Comparison of ENCODE assay signal across 8 mouse cellular contexts in the genomic region with DNA sequence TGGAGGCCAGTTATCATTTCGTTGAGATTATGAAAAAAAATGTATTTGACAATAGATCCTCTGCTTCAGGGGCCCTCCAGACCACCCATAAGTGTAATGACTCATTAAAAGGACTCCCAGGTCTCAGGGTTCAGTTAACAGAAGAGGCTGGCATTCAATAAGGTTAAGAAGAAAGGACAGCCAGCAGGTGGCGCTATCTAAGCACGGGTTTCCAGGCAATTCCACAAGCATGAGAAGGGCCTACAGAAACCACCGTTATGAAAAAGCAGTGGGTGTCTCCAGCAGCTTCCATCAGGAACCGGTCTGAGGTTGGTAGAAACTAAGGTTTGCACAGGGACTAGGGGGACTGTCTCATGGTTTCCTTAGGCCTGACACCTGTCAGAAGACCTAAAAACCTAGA.
A peak's percentile ranks its signal among the peaks of the same experiment; 100 is the strongest.
DNase-seq lines count a peak whose midpoint lies in the region; ATAC-seq and TF ChIP-seq lines count a peak whose summit lies in the region.

No protein-coding gene starts in this region.

- peaks cover 4 to 32% of the 10 kb centered on the region in 2 experiments for H3K4me1 ChIP-seq in liver, embryonic 14.5 days (replicated peaks; ENCODE audit: control insufficient read depth in 2 of 2, insufficient read depth in 2 of 2, low read length in 1 of 2)

- no peaks in the 10 kb centered on the region for H3K27me3 ChIP-seq in liver, embryonic 14.5 days (ENCODE audit: control insufficient read depth, insufficient read depth, low read length)

- no peak overlapping the region for H3K4me2 ChIP-seq in liver, embryonic 14.5 days (ENCODE audit: low read depth)

- TF ChIP-seq CTCF in liver, embryonic 14.5 days (IDR thresholded peaks at IDR 0.05; ENCODE audit: low read depth), result peak; percentile 87

- no peak for TF ChIP-seq EP300 in liver, embryonic 14.5 days (IDR thresholded peaks at IDR 0.05; ENCODE audit: low read depth)

- DNase-seq in 3134 (ENCODE audit: extremely low read depth, insufficient read length, low spot score) (peak; percentile 53), R1 (ENCODE audit: low read depth, low spot score) (peak; percentile 88)
- peak; percentile 84 to 90 for DNase-seq in cerebellum, postnatal 14 days
- peak; percentile 65 for DNase-seq in gastrocnemius, adult 18-20 months (ENCODE audit: low spot score)
- peak; percentile 76 for DNase-seq in kidney, postnatal 14 days
- peak; percentile 62 to 66 (median 65) for DNase-seq in liver, embryonic 14.5 days (ENCODE audit: low read depth in 3 of 3, low spot score in 3 of 3)
- DNase-seq in ovary, postnatal 14 days (ENCODE audit: low spot score), result peak; percentile 76
- DNase-seq in thymus, postnatal 14 days, result peak; percentile 88

- H3K9ac ChIP-seq in liver, embryonic 14.5 days (replicated peaks), result no peak overlapping the region

- WGBS in liver, embryonic 14.5 days (ENCODE audit: insufficient replicate concordance), result 6% methylated on average over 5 of the region's 5 CpGs

- H3K27ac ChIP-seq in liver, embryonic 14.5 days, result no peak overlapping the region

- H3K4me3 ChIP-seq in liver, embryonic 14.5 days (ENCODE audit: insufficient read depth in 1 of 2, low read depth in 2 of 2, low read length in 2 of 2), result no peak overlapping the region

- no peaks in the 10 kb centered on the region for H3K9me3 ChIP-seq in liver, embryonic 14.5 days (ENCODE audit: control insufficient read depth, low read length)

- H3K36me3 ChIP-seq in liver, embryonic 14.5 days (replicated peaks; ENCODE audit: control insufficient read depth, insufficient read depth, low read depth), result no peaks in the 10 kb centered on the region

- ATAC-seq in liver, embryonic 14.5 days (ENCODE audit: insufficient read depth), result peak; percentile 46; the same call in 1 of the 2 replicates
